Mouse (Mus musculus) liver, adult 2 months (tissue): ENCODE data around the gene Gm10521.

Experiments
- CTCF ChIP-seq: fragments of 200-500 bp; IDR thresholded peaks from 2 replicates; pipeline ENCODE4 v1.5.1; 2011; ENCODE audit warnings: low read depth, low read length, control low read depth
- POLR2A ChIP-seq: fragments of 200-500 bp; IDR thresholded peaks from 2 replicates; pipeline ENCODE4 v1.6.1; 2011; ENCODE audit warnings: low read length, control low read depth; ENCODE audit not compliant: insufficient read depth; ENCODE audit errors: extremely low read depth

DNA sequence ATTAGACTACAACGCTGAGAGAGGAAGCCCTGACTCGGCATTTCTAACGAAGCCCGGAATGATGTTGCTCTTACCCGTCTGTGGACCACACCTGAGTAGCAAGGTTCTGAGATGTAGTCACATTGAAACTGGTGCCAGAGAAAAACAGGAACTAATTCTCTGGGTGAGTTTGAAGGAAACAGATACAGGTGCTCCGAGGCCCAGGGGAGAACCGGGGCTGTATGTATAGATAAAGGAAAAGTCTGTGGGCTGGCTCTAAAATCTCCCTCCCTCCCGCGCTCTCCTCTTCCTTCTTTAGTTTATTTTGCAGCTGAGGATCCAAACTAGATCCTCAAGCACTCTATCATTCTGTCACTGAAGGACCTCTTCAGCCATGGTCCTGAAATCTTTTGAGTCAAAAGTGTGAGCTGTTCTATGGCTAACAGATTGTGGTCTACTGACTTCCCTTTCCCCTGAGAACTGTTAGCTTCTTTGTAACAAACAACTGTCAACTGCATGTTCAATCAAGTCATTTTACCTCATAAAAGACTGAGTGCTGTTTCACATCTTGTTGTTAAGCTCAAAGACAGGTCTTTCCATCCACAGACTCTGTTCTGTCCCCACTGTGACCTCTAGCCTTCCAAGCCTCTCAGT, 25.6 kb downstream of the Gm10521 start:
- no peak for TF ChIP-seq CTCF
- TF ChIP-seq POLR2A: no peak
